Mouse (Mus musculus): ENCODE results near the gene Dolpp1. TPM values are rescaled to one million over a fixed set of nuclear protein-coding genes. Genes with fewer than 3 reads are reported as not detected.

Dolpp1 gene
- total RNA-seq, 2 experiments from 2014 or later: 25.9 to 33.9 TPM

DNA sequence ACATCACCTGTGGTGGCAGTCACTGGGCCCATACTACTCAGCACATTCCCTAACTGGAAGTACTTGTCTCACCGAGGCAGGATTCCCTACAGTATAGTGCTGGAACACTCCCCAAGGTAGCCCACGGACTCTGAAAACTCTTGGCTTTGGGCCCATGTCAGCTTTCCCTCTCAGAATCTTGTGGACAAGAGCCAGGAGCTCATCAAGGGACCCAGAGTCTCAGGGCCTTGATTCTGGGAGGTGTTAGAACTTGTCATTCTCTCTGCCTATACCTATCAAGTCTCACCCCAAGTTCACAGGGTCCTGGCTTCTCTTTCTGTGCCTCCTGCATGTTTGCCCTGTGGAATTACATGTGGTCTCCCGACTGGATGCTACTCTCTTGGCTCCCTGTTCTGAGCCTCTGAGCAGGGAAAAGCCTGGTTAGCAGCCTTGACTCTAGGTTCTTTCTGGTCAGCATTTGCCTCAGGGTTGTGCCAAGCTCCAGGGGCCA, 48.2 kb downstream of the Dolpp1 start:
- no peak for DNase-seq (ENCODE audit: low spot score in 2 of 2)

- DNase-seq (ENCODE audit: low spot score in 2 of 2): peak; percentile 24 to 51
These were observed 48.9 kb downstream of the Dolpp1 start for GRCm38 (mm10) chr2:30440701-30441517.

DNA sequence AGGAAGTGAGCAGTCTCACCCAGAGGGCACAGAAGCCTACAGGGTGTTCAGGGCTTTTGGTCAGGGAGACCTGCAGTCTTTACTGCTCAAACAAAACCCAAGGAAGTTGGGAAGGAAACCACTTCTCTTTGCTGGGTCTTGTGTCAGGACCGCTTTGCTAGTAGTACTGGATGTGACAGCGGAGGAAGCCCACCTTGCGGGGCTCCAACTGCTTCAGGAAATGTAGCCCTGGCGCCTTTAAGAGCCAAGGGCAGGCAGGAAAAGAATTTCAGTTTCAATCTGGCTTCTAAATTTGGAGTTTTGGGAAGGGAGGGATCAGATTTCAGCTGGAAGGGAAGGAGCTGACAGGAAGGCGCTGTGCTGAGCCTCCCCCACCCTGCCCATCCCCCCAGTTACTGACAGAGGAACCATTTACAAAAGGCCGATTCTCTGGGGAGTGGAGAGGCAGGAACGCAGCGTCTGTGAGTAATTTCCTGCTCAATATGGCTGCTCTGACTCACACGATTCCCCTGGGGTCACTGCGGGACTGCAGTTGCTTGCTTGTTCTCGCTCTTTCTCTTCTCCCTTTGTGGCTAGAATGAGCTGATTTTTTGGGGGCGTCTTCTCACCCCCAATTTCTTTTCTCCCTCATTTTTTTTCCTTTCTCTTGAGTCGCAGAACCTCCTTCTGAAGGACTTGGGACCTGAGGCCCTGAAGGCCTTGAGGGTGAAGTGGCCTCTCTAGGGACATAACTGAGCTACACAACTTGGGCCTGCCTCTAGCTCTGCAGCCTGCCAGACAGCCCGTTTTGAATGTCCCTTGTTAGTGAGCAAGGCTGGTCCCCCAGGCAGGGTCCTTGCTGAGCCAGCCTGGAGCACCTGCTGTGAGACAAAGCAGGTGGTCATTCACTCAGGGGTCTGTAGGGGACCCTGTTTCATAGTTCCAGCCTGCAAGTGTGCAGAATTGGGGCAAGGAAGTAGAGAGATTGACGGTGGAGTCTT, 49.8 kb downstream of the Dolpp1 start:
- DNase-seq (ENCODE audit: low spot score in 2 of 2): peak in 1 of 2 experiments; percentile 59

DNA sequence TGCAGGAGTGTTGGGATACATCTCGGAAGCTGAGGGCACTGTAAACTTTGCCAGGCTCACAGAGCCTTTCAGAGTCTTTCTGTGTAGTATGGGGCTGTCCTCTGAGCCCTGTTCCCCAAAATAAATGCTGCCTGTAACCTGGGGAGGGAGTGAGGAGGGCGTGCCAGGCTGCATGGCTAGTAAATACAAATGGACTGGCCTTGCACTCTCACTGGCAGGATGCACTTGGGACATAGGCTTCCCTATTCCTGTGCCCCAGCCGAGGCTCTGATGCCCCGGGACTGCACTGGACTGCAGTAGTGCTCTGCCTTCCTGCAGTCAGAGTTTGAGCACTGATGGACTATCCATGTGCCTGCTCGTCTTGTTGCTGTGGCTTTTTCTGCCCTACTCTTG, 50.4 kb downstream of the Dolpp1 start:
- no peak for DNase-seq (ENCODE audit: low spot score in 2 of 2)

GRCm38 (mm10) chr2:30443281-30443680, 51.2 kb downstream of the Dolpp1 start:
- no peak for DNase-seq (ENCODE audit: low spot score in 2 of 2)

DNA sequence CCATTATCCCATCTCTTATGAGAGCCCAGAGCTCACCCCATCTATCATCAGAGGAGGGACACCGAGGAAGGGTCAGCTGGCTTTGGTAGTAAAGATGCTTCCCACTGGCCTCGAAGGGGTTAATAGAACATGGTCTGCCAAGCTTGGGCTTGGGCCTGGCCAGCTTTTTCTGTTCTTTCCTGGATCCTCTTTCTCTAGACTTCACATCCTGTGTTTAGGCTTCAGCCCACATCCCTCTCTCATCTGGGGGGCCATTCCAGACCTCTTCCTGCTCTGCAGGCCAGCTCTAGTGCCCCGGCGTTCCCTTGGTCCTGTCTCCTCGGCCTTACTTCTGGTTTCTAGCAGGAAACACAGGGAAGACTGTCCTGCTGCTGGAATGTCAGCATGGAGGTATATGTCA, 52.0 kb downstream of the Dolpp1 start:
- DNase-seq (ENCODE audit: low spot score in 2 of 2): no peak

- no peak for DNase-seq (ENCODE audit: low spot score in 2 of 2)
These were observed 52.4 kb downstream of the Dolpp1 start for GRCm38 (mm10) chr2:30444450-30444849.

DNA sequence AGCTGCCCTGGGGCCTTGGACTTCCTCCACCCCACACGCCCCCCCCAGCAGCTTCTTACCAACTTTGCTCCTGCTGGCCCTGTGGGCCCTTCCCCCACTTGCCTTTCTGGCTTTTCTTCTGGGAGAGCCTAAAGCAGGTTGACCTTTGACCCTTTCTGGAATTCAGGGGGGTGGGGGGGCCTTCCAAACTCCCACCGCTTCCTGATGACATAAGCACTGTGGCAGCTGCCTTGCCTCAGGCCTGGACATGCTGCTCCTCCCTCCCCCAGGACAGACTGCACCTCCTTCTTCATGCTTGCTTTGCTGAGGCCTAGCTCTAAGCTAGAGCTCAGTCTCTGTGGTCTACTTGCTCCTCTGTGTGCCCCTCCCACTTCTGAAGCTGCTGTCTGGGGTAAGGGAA, 53.3 kb downstream of the Dolpp1 start:
- DNase-seq (ENCODE audit: low spot score in 2 of 2): no peak

- no peak for DNase-seq (ENCODE audit: low spot score in 2 of 2)
These were observed 55.1 kb downstream of the Dolpp1 start for GRCm38 (mm10) chr2:30446891-30447826.

DNA sequence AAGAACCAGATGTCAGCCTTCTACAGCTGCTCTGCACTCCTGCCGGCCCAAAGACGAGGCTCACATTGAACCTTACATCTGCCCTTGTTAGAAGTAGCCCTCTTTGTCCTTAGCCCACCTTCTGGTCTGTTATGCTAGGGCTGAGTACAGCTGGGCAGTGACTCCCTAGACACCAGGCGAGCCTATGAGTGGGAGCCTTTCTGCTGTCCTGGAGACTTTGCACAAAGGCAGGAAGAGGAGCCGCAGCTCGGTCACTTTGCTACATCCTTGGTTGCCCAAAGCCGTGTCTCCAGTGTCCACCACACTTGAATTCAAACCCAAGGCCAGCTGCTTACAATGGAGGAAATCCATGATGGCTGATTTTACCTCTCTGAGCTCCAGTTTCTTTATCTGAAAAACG, 56.3 kb downstream of the Dolpp1 start:
- no peak for DNase-seq (ENCODE audit: low spot score in 2 of 2)

Small RNA genes lying within 50 kb of the gene (microRNA-seq; reads per million reads assigned to microRNA genes)
- not detected for gene Gm47292

Other genes with a start within 250 kb of the Dolpp1 start
- 10 to 100 TPM; 27.3 to 33.4 TPM for gene Endog, start 220.8 kb upstream of the Dolpp1 start, total RNA-seq (2021)
- gene Spout1, start 213.8 kb upstream of the Dolpp1 start, total RNA-seq (2021): 10 to 100 TPM; 25.1 to 26.2 TPM
- 10 to 100 TPM; 19.9 to 21.6 TPM for gene Kyat1, start 186.4 kb upstream of the Dolpp1 start, total RNA-seq (2021)
- gene Lrrc8a, start 154.5 kb upstream of the Dolpp1 start, total RNA-seq (2021): 10 to 100 TPM; 46.2 to 47.3 TPM
- gene Gm28035, start 151.7 kb upstream of the Dolpp1 start, total RNA-seq (2021): 1 to 10 TPM; 1.3 TPM
- gene Phyhd1, start 126.1 kb upstream of the Dolpp1 start, total RNA-seq (2021): 10 to 100 TPM; 15.4 to 16.6 TPM
- gene Gm28038, start 111.2 kb upstream of the Dolpp1 start, total RNA-seq (2021): not detected
- gene Dolk, start 105.9 kb upstream of the Dolpp1 start, total RNA-seq (2021): 10 to 100 TPM; 36.0 to 36.5 TPM
- 10 to 100 TPM; 46.9 TPM for gene Nup188, start 105.9 kb upstream of the Dolpp1 start, total RNA-seq (2021)
- gene Sh3glb2, start 32.9 kb upstream of the Dolpp1 start, total RNA-seq (2021): 100 to 1,000 TPM; 106 to 107 TPM
- gene Miga2, start 28.0 kb upstream of the Dolpp1 start, total RNA-seq (2021): 10 to 100 TPM; 65.1 to 71.1 TPM
- 10 to 100 TPM; 77.6 to 90.3 TPM for gene Crat, start 23.6 kb downstream of the Dolpp1 start, total RNA-seq (2021)
- 100 to 1,000 TPM; 165 to 169 TPM for gene Ptpa, start 23.8 kb downstream of the Dolpp1 start, total RNA-seq (2021)
- gene Ier5l, start 82.0 kb downstream of the Dolpp1 start, total RNA-seq (2021): 10 to 100 TPM; 10.6 to 11.6 TPM
- 1 to 10 TPM; 6.7 to 7.3 TPM for gene Cstad, start 202.8 kb downstream of the Dolpp1 start, total RNA-seq (2021)

All from adrenal gland, postnatal 4 days (tissue).